Mouse (Mus musculus): ENCODE results near the gene Gm10842.

GRCm38 (mm10) chr11:105181126-105181637 is 34.5 kb downstream of the Gm10842 start:
- TF ChIP-seq CTCF (IDR thresholded peaks at IDR 0.05; ENCODE audit: low read depth, low read length) (no peak), POLR2A (IDR thresholded peaks at IDR 0.05; ENCODE audit: extremely low read depth, insufficient read depth, low read length) (peak; percentile 65; the same call in 1 of the 2 replicates)

All from liver, adult 2 months (tissue).